Mouse (Mus musculus) embryonic stem cell, embryonic (primary cell): ENCODE data around the gene 6330409D20Rik.

ENCODE experiments used
- CTCF ChIA-PET, 4 experiments: fragments of 300-600 bp in 2 of 4; fragments of 350-600 bp in 2 of 4; sonication (Branson Sonifier 250); formaldehyde crosslinking; loops; one replicate each; lab custom pipeline; 2022; ENCODE audit warnings: inconsistent platforms in 2 of 4; lab: Charles Lee
- POLR2A ChIA-PET, 4 experiments: fragments of 300-600 bp in 2 of 4; fragments of 350-600 bp in 2 of 4; sonication (Branson Sonifier 250); formaldehyde crosslinking; loops; one replicate each; lab custom pipeline; 2022; ENCODE audit warnings: antibody characterized with exemption in 4 of 4, inconsistent platforms in 1 of 4; lab: Charles Lee

Gene 6330409D20Rik

GRCm38 (mm10) chr2:32684681-32685428 is 56.0 kb downstream of the 6330409D20Rik start:
- CTCF ChIA-PET = interaction anchor here in 1 of 4 experiments (1.4 kb wide), 1 partner anchor 243 kb away, joined by 3 read pairs; no protein-coding TSS in a partner anchor
- POLR2A ChIA-PET = interaction anchor here (0.8 to 6.7 kb wide), 12 partner anchors 8 to 101 kb away, joined by 3 to 37 read pairs (median 4); partner anchors contain the start of gene Eng (in 2 of the 4)

GRCm38 (mm10) chr2:32683701-32684100 is 57.1 kb downstream of the 6330409D20Rik start:
- ChIA-PET POLR2A (interaction anchor here in 2 of 4 experiments (0.6 to 6.7 kb wide), 14 partner anchors 9 to 100 kb away, joined by 3 to 37 read pairs (median 4); partner anchors contain the start of gene Eng (in 1 of the 2)), CTCF (interaction anchor here in 1 of 4 experiments (1.3 kb wide), 1 partner anchor 101 kb away, joined by 4 read pairs; no protein-coding TSS in a partner anchor)

DNA sequence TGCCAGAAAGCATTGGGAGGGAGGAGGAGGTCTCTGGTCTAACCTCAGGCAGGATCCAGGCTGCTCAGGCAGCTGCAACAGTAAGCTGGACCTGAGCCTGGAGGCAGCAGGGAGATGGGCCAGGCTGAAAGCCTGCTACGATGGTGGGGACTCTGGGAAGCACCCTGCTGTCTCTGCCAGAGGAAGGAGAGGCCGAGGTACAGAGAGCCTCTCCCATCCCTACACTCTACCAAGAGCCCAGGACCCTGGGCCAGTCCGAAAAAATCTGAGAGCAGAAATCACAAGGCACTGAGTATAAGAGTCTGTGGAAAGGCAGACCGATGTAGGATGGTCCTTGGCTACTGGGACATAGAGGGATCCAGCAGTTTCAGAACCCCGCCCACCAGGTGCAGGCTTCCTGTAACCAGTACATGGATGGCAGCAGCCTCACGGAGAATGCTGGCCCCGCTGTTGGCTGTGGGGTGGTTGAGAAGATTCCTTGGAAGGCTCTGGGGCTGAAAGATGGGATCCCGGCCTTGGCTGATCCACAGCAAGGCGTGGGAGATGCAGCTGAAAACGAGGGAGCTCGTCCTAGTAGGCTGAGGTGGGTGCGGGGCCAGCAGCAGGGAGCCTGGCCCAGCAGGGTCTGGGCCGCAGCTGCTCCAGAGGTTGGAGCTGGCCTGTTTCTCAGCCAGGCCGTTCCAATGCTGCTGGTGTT is 57.9 kb downstream of the 6330409D20Rik start:
- CTCF ChIA-PET = interaction anchor here in 3 of 4 experiments (0.6 to 1.5 kb wide), 7 partner anchors 11 to 175 kb away, joined by 3 to 7 read pairs (median 4); partner anchors contain the start of genes 9430097D07Rik (in 1 of the 3) and Pip5kl1 (in 1 of the 3)
- POLR2A ChIA-PET = interaction anchor here in 2 of 4 experiments (0.9 to 6.7 kb wide), 18 partner anchors 10 to 370 kb away, joined by 3 to 37 read pairs (median 5); partner anchors contain the start of genes Lrsam1 (in 1 of the 2), Rpl12 (in 1 of the 2) and Tor2a (in 1 of the 2)
